Mouse (Mus musculus) megakaryocyte progenitor cell, adult 5-6 weeks (primary cell): ENCODE measurements around the gene Apbb1ip. TPM values are rescaled to one million over a fixed set of nuclear protein-coding genes. Genes with fewer than 3 reads are reported as not detected.

Source experiments
- ATAC-seq: replicated peaks from 2 replicates; pipeline ENCODE4 v1.8.0; 2016; ENCODE audit warnings: mild to moderate bottlenecking, moderate TSS enrichment, inconsistent platforms; ENCODE audit not compliant: poor library complexity
- total RNA-seq, 2 experiments: library from RNA; stranded (forward) in 1 of 2; stranded (reverse) in 1 of 2; fragments of 157-497, 149-512 nt in 1 of 2; fragments of 200-1000 nt in 1 of 2; gene quantifications; 2 replicates each; pipeline versions ENCODE4 v1.2.3 to v1.2.4; 2015 to 2017

The Apbb1ip gene
- total RNA-seq (2015) (120 and 136 TPM in 2 replicates), total RNA-seq (2017) (15.9 and 26.8 TPM in 2 replicates)

DNA sequence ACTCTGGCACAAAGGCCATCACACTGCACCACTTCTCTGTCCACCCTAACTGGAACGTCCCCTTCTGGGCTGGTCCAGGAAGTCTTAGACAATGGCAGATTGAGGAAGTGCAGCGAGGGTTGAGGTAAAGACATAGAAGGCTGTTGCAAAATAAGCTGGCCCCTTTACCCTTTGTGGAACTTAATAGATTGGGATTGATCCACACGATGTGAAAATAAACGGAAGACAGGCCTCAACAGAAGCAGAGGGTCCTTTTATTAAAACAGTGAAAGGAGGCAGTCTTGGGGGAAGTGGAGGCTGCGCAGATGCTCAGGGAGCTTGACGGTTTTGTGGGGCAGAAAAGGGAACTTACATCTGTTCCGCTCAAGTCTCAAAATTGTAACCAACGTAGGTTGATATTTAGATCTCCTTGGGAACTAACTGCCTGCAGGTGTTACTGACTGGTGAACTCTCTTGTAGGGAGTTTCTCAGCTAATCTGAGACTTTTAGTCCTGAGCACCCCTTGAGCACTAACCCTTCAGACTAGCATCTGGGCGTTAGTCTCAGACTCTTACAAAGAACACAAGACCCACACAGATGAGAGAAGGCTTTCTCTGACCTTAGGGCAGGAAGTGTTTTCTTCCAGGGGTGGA lies at the start of gene Apbb1ip:
Apbb1ip (plus strand) TSS at position 546 of the 632 bp plus-strand sequence.
- peak; percentile 63 for ATAC-seq

DNA sequence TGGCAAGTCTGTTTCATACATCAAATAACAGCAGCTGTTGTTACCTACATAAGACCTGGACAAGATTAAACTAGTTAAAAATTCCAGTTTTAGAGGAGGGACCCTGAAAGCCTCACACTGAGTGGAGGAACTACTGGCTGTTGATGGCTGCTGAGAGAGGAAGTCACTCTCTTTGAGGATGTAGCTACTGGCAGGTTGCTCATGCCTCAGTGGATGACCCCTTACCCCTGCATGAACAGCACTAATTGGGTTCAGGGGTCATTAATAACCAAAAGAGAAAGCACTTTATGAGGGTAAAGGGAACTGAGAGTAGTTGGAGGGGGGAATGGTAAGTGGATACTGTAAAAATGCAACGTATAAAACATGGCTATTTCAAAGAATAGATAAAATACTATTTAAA lies 46.8 kb upstream of the Apbb1ip start:
- peak; percentile 50 for ATAC-seq

DNA sequence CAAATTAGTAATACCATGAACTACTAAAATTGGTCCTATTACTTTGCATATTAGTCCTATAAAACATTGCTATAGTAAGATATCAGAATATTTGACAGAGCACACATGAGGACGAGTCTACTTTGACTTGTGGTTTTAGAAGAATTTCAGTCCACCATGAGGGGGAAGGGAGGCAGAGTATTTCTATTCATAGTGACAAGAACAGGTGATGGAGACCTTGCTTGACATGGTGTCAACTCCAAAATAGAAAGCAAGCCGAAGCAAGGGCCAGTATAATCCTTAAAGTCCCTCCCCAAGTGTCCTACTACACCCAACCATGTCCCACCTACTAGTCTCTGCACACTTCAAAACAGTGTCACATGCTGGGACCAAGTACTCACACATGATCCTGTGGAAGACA lies 37.8 kb upstream of the Apbb1ip start:
- no peak for ATAC-seq

DNA sequence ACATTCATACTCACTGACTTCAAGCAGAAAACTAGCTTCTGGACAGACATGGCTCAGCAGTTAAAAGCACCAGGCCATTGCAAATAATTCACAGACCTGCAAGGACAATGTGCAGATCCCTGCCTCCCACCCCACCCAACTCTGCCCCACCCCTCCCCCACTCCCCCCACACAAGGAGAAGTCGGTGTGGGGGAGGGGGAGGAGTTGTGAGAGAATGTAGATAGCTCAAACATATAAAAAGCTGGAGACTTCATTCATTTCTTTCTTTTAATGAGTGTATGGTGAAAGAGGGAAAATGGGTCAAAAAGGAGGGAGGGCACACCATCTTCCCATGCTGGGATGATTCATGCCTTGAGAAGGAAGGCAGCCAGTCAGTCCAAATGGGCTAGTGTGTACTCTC lies 34.5 kb upstream of the Apbb1ip start:
- ATAC-seq = no peak

DNA sequence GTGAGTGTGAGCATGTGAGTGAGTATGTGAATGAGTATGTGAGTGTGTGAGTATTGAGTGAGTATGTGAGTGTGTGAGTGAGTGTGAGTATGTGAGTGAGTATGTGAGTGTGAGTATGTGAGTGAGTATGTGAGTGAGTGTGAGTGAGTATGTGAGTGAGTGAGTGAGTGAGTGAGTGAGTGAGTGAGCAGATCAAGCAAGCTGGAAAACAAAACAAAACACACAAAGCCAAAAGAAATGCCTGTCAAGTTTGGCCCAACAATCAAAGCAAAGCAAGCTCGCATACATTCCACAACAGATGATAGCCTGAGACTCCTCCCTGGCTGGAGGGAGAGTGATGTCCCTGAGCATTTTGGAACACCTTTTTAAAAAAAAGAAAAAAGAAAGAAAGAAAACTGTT lies 33.5 kb upstream of the Apbb1ip start:
- no peak for ATAC-seq

- ATAC-seq = peak; percentile 39; the same call in 1 of the 2 replicates
Observed at GRCm38 (mm10) chr2:22741222-22741621, 32.7 kb upstream of the Apbb1ip start.

DNA sequence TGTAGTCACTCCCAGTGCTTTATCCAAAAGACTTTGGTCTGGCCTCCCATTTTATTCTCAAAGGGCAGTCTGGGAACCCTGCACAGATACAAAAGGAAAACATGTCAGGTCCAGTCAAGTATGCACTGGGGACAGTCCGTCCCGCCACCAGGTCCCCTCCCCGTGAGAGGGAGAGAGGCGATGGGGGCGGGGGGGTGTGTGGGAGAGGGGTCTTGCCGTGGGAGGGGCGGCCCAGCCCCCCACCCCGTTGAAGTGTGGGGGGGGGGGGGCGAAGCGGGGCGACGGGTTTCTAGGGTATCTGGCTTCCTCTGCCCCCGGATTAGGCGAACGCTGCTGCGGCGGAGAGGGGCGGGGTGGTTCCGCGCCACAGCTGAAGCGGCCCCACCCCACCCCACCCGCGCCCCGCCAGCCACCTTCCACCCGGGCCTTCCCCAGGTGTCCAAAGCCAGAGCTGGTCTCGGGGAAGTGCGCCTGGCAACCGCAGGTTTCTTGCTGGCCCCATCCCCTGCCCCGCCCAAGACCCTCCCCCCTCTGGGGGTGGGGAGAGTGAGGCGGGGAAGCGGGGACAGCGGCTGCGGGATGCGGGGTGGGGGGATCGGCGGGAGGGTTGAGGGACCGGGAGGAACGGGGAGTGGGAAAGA lies 29.7 kb upstream of the Apbb1ip start:
- ATAC-seq = 0 out of 2 replicates have a peak, but pooled peaks have one; percentile 18

- ATAC-seq = no peak
Observed at GRCm38 (mm10) chr2:22744876-22745275, 29.0 kb upstream of the Apbb1ip start.

DNA sequence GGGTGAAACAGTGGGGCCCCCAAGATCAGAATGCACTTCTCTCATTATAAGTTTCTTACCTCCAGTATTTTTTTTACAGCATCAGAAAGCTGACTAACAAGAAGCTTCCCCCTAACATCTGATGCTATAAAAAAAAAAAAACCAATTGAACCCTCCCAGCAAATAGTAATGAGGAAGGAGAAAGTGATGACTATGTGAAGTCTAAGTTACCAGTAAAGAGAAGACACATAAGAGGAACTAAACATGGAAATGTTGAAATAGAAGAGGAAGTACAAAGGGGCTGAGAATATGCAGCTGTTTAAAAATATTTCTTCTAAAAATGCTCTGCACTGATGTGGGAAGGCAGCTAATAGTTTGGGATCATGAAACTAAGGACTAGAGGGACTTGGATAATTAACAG lies 27.1 kb upstream of the Apbb1ip start:
- ATAC-seq = peak; percentile 80

DNA sequence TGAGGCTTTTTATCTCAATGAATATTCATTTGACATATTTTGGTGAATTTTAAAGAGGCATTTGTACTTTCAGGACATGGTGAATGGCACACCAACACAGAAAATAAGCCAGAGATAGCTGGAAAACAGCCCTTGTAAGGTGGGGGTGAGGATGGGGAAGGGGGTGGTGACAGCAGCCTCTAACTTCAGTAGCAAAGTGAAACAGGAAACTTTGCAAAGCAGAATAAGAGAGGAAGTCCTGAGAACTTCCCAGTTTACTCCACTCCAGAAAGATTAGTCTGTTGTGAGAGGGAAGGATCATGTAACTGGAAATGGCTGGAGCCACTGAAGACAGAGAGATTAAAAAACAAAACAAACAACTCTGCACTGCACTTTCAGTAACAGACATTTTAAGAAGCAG lies 26.0 kb upstream of the Apbb1ip start:
- ATAC-seq = peak; percentile 40

GRCm38 (mm10) chr2:22749761-22750160 lies 24.1 kb upstream of the Apbb1ip start:
- 0 out of 2 replicates have a peak, but pooled peaks have one; percentile 17 for ATAC-seq

DNA sequence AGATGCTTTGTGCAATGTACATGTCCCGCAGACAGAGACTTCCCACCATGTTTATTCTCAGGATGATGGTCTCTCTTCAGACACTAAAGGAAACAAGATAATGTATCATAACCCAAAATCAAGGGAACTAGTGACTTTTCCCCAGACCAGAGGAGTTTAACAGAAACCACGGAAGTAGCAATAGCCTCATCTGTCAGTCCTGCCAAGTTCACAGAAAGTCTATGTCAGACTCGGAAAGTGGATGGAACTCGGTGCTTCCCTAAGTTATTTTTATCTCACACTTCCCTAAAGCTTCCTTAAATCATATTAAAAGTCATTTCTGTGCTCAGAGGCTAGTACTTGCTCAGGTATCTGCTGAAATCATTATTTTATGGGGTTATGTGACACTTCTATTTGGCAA lies 21.4 kb upstream of the Apbb1ip start:
- 0 out of 2 replicates have a peak, but pooled peaks have one; percentile 10 for ATAC-seq

GRCm38 (mm10) chr2:22753461-22754075 lies 20.3 kb upstream of the Apbb1ip start:
- no peak for ATAC-seq

DNA sequence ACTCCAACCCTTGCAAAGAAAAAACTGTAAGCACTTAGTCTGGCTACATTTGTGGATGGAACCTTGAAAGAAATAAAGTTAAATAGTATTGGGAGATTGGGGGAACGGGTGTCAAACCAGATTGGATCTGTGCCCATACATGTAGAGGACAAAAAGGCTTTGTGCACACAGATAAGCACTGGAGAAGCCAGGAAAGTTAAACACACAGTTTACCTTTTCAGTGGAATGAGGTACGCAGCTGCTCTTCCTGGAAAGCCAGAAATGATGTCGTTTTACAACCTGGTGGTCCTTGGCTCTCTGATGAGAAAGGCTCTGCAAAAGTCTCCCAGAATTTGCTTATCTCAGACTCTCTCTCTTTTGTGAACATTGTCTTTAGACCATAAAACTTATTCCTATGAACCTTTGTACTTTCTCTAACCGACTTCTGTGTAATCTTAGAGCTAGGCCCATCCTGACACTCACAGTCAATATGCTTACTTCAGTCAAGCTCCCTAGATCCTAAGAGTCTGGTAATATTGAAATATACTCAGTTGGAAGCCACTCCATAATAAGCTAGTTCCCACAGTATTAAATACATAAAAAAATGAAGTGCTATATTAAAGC lies 19.6 kb upstream of the Apbb1ip start:
- no peak for ATAC-seq

DNA sequence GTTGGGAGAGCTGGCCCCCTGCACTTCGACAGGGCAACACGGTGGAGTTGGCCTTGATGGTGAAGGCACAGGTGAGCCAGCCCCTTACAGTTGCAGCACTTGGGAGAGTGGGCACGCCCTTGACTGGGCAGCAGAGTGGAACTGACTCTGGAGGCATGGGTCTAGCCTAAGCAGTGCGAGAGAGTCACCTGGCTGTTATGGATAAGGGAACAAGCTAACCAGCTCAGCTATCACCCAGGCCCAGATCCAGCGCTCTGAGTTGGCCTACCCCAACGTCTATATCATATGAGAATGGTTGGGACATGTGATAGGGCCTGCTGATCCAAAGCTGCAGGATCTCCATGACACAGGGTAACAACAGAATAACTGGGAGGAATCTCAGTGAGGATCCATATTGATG lies 18.3 kb upstream of the Apbb1ip start:
- ATAC-seq = peak; percentile 85

GRCm38 (mm10) chr2:22758310-22758972 lies 15.5 kb upstream of the Apbb1ip start:
- ATAC-seq = peak; percentile 70

DNA sequence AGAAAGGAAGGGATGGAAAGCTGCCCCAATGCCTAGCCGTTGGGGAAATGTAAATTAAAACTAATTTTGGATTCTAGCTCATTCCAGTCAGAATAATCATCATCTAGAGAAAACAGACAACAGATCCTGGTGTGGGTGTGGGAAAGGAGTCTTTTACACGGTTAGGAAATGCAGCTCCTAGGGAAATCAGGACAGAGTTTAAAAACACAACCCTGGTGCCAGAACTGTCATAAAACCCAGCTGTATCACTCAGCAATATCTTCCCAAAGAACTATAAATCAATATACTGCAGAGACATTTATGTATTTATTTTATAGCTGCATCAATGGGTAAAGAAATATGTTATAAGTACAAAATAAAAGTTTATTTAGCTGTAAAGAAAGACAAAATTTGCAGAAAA lies 13.4 kb upstream of the Apbb1ip start:
- ATAC-seq = no peak

- ATAC-seq = peak; percentile 51
Observed at GRCm38 (mm10) chr2:22761103-22761521, 12.8 kb upstream of the Apbb1ip start.

DNA sequence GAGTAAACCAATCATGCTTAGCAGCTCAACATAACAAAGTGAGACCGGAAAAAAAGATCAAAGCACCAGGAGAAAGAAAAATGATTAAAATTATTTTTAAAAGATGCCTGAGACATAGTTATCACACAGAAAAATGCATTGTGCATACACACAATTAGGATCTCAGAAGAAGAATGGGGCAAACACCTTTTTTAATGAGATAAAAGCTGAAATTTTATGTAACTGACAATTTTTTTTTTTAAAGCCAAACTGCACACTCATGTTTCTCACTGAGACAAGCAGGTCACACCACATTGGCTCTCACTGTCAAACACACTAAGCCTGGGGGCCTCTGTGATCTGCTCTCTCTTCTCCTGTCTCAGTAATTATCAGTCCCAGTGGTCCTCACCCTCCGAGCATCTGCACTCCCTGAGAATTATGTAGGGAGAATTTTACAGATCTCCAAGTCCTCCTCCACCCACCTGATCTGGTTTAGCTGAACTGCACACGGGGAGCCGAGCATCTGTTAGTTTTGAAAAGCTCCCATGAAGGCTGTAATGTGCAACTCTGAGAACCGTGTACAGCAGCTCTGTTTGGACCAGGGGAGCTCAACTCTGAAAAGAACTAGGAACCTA lies 9.0 kb upstream of the Apbb1ip start:
- ATAC-seq = no peak; the same call in 1 of the 2 replicates

DNA sequence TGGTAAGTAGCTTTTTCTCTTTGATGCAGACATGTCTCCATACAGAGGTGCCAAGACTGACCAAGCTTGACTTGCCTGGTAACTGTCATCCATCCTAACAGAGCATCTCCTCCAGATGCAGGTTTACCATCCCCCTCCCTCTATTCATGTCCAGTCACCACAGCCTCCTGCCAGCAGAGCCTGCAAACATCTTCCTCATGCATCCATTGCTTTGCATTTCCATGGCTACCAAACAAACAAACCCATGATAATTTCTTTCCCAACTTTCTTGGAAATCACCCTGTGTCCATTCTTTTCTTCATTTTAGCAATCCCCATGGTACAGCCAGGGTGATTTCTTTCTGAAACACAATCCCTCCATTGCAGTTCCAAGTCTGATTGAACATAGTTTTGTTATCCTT lies 2.6 kb upstream of the Apbb1ip start:
- ATAC-seq = no peak
